Mouse (Mus musculus): Measurements from ENCODE around the gene Prickle4.
"Not testable (repeated sequence)": the region's sequence is repeated elsewhere in the genome, so short reads cannot be mapped to it uniquely, and the experiment has no call there.

Gene Prickle4

GRCm38 (mm10) chr17:47669166-47669565 is 25.4 kb downstream of the Prickle4 start:
- peak; percentile 30 for DNase-seq (ENCODE audit: low read depth, low spot score)

DNA sequence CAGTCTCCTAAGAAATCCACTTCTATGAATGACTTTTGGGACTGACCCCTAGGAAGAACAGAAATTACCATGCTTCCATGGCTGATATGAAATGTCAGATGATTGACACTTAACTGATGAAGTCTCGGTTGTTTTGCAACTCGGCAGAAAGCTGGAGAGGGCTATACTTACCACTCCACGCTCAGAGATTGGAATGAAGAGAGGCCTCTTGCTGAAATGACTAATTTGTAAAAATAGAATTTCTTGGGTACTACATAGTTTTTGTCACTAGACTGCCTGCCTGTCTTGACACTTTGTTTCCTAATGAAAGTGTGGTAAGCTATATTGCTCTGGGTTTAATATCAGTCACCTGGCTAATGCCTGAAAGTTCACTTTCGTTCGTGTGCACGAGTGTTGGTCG is 30.1 kb downstream of the Prickle4 start:
- no peak for DNase-seq (ENCODE audit: low read depth, low spot score)

- DNase-seq (ENCODE audit: low read depth, low spot score), result no peak
These were observed 31.4 kb downstream of the Prickle4 start for GRCm38 (mm10) chr17:47663009-47663713.

DNA sequence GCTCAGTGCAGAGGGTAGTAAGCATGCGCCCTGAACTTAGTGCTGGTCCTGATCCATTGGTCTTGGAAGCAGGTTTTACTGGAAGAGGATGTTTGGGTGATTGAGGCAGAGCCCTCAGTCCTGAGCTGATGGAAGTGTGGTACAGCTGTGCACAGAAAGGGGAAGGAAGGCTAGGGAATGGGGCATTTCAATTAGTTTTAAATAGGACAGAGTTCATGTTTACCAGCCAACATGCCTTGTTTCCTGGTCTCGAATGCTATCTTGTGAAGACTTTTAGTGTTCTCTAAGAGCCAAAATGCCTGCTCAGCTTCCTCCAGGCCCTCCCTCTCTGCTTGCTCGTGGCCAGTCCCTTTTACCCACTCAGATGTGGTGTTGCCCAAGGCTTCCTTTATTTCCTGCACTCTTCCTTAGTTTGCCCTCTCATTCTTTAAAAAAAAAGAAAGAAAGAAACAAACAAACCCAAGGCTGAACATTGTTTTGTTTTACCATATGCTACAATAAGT is 35.7 kb downstream of the Prickle4 start:
- no peak for DNase-seq (ENCODE audit: low read depth, low spot score)

- no peak for DNase-seq (ENCODE audit: low read depth, low spot score)
These were observed 36.6 kb downstream of the Prickle4 start for GRCm38 (mm10) chr17:47657901-47658300.

- no peak for DNase-seq (ENCODE audit: low read depth, low spot score)
These were observed 38.8 kb downstream of the Prickle4 start for GRCm38 (mm10) chr17:47655697-47656096.

- DNase-seq (ENCODE audit: low read depth, low spot score), result not testable (repeated sequence)
These were observed 40.2 kb downstream of the Prickle4 start for GRCm38 (mm10) chr17:47654346-47654745.

- DNase-seq (ENCODE audit: low read depth, low spot score), result no peak
These were observed 42.6 kb downstream of the Prickle4 start for GRCm38 (mm10) chr17:47651953-47652352.

GRCm38 (mm10) chr17:47648966-47649365 is 45.6 kb downstream of the Prickle4 start:
- DNase-seq (ENCODE audit: low read depth, low spot score), result no peak

- DNase-seq (ENCODE audit: low read depth, low spot score), result peak; percentile 63
These were observed 47.9 kb downstream of the Prickle4 start for GRCm38 (mm10) chr17:47646683-47647082.

- no peak for DNase-seq (ENCODE audit: low read depth, low spot score)
These were observed 51.5 kb downstream of the Prickle4 start for GRCm38 (mm10) chr17:47642992-47643391.

All from brain, adult 2 months (tissue).